Mouse (Mus musculus) E14TG2a.4 (cell line): ENCODE results near the gene Pkd1l1.

Experiments
- H3K27me3 ChIP-seq: 2 replicates; pipeline ENCODE4 v1.6.1; 2014; ENCODE audit warnings: low read length, control low read depth; ENCODE audit not compliant: insufficient read depth
- H3K36me3 ChIP-seq: 2 replicates; pipeline ENCODE4 v1.6.1; 2014; ENCODE audit warnings: low read length, control low read depth; ENCODE audit not compliant: insufficient read depth
- H3K4me1 ChIP-seq: replicated peaks from 2 replicates; pipeline ENCODE4 v1.6.1; 2014; ENCODE audit warnings: low read depth, low read length, control low read depth
- H3K4me3 ChIP-seq: replicated peaks from 2 replicates; pipeline ENCODE4 v1.5.1; 2014; ENCODE audit warnings: mild to moderate bottlenecking, low read length
- H3K9me3 ChIP-seq: 2 replicates; pipeline ENCODE4 v1.6.1; 2014; ENCODE audit warnings: low read length, control low read depth
- CTCF ChIP-seq: conservative IDR thresholded peaks from 2 replicates; pipeline ENCODE4 v1.5.1; 2014; ENCODE audit warnings: low read length
- NANOG ChIP-seq: IDR thresholded peaks from 2 replicates; pipeline ENCODE4 v1.6.1; 2014; ENCODE audit warnings: borderline replicate concordance, low read length, mixed read lengths
- POU5F1 ChIP-seq: IDR thresholded peaks from 2 replicates; pipeline ENCODE4 v1.6.1; 2014; ENCODE audit warnings: low read length, borderline replicate concordance

The Pkd1l1 gene

GRCm38 (mm10) chr11:8986058-8986457 lies 13.0 kb upstream of the Pkd1l1 start:
- H3K36me3 ChIP-seq, result peaks cover 6% of the 10 kb centered on the region
- H3K4me3 ChIP-seq, result no peak overlapping the region
- H3K9me3 ChIP-seq, result no peaks in the 10 kb centered on the region

DNA sequence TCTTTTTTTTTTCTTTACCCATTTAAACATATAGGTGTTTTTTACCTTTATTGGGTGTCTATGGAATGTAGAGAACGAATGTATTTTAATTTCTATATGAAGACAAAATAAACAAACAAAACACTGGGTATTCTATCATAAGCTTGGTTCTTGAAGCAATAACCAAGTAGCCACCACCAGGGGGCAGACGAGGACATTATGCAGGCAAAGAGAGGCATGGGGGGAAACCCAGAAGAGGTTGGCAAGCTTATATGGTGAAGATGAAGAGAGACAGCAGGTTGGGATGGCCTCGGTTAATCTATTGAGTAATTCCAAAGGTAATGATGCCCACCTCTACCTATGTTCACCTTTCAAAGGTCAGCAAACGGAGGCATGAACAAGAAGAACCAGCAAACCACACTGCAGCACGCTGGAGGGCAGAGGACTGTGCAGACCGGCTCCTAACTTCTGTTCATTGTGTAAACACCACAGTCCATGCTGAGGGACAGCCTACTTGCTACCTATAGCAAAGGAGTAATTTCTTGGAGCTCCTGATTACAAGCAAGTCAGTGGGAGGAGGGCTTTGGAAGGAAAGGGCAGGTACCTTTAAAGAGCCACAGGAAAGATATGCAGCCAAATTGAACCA lies 10.3 kb upstream of the Pkd1l1 start:
- H3K4me1 ChIP-seq, result peaks cover 62% of the 10 kb centered on the region
- H3K4me3 ChIP-seq, result no peak overlapping the region
- 0 out of 2 replicates have a peak, but pooled peaks cover 12% of the 10 kb centered on the region for H3K27me3 ChIP-seq
- TF ChIP-seq POU5F1 (no peak), NANOG (no peak), CTCF (peak; percentile 70)
- no peaks in the 10 kb centered on the region for H3K9me3 ChIP-seq
- H3K36me3 ChIP-seq, result no peaks in the 10 kb centered on the region

More at GRCm38 (mm10) chr11:8986058-8986457, 13.0 kb upstream of the Pkd1l1 start:
- 0 out of 2 replicates have a peak, but pooled peaks cover 3% of the 10 kb centered on the region for H3K27me3 ChIP-seq
- TF ChIP-seq POU5F1, result no peak
- TF ChIP-seq NANOG, result no peak
- H3K4me1 ChIP-seq, result peaks cover 63% of the 10 kb centered on the region

- peaks cover 16% of the 10 kb centered on the region; the same call in 1 of the 2 replicates for H3K27me3 ChIP-seq
- TF ChIP-seq NANOG, result no peak
- no peak for TF ChIP-seq POU5F1
- TF ChIP-seq CTCF, result no peak
- no peaks in the 10 kb centered on the region for H3K36me3 ChIP-seq
- H3K4me1 ChIP-seq, result peaks cover 14% of the 10 kb centered on the region
- no peak overlapping the region for H3K4me3 ChIP-seq
- no peaks in the 10 kb centered on the region for H3K9me3 ChIP-seq
Measured at GRCm38 (mm10) chr11:8978154-8978553, 5.1 kb upstream of the Pkd1l1 start.

- Histone ChIP-seq H3K9me3 (no peaks in the 10 kb centered on the region), H3K36me3 (no peaks in the 10 kb centered on the region), H3K27me3 (peaks cover 5% of the 10 kb centered on the region; the same call in 1 of the 2 replicates), H3K4me1 (no peaks in the 10 kb centered on the region), H3K4me3 (no peak overlapping the region)
- no peak for TF ChIP-seq CTCF
- TF ChIP-seq POU5F1, result no peak
- no peak for TF ChIP-seq NANOG
Measured at GRCm38 (mm10) chr11:8972093-8972492, 973 bp downstream of the Pkd1l1 start.

GRCm38 (mm10) chr11:8970509-8970908 lies 2.6 kb downstream of the Pkd1l1 start:
- Histone ChIP-seq H3K36me3 (no peaks in the 10 kb centered on the region), H3K4me1 (no peaks in the 10 kb centered on the region), H3K27me3 (peaks cover 5% of the 10 kb centered on the region; the same call in 1 of the 2 replicates), H3K9me3 (no peaks in the 10 kb centered on the region), H3K4me3 (no peak overlapping the region)
- no peak for TF ChIP-seq POU5F1
- TF ChIP-seq NANOG, result no peak
- TF ChIP-seq CTCF, result no peak

GRCm38 (mm10) chr11:8968094-8968493 lies 5.0 kb downstream of the Pkd1l1 start:
- Histone ChIP-seq H3K9me3 (no peaks in the 10 kb centered on the region), H3K36me3 (no peaks in the 10 kb centered on the region), H3K4me3 (no peak overlapping the region), H3K27me3 (0 out of 2 replicates have a peak, but pooled peaks cover 4% of the 10 kb centered on the region), H3K4me1 (no peaks in the 10 kb centered on the region)
- TF ChIP-seq NANOG (no peak), CTCF (no peak)

DNA sequence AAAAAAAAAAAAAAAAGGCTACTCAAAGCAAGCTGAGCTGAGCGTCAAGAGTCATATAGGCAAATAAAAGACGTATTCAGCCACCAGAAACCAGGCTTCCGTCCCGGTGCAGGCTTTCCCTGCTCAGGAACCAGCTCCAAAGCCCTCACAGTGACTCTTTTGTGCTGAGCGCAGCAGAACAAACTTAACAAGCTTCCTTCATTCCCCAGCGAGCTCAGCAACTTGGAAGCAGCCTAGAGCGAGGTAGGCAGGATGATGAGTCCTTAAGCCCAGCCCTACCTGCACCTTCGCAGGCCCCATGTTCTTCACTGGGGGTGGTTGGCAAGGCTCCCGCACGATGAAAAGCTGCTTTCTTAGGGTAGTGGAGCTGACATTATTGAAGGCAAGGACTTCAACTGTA lies 14.5 kb downstream of the Pkd1l1 start:
- Histone ChIP-seq H3K4me1 (no peaks in the 10 kb centered on the region), H3K4me3 (no peak overlapping the region)

DNA sequence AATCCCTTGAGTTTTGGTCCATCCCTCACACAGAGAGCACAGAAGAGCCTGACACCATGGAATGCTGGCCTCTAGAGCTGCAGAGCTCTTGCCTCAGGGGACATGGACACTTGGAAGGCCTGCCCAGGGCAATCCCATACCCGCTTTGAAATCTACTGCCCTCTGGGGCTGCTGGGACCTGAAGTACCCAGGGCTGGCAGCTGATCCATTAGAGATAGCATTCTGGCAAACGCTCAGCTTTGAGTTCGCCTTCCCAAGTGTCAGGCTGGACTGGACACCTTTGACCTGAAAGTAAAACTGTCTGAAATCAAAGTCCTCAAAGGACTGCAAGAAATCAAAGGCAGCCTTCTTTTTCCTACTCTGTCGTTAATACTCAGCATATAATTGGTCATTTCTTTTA lies 15.0 kb downstream of the Pkd1l1 start:
- no peak for TF ChIP-seq POU5F1
- TF ChIP-seq NANOG, result no peak
- no peak for TF ChIP-seq CTCF
- H3K36me3 ChIP-seq, result no peaks in the 10 kb centered on the region
- H3K4me3 ChIP-seq, result no peak overlapping the region
- H3K27me3 ChIP-seq, result no peaks in the 10 kb centered on the region
- H3K9me3 ChIP-seq, result no peaks in the 10 kb centered on the region
- H3K4me1 ChIP-seq, result no peaks in the 10 kb centered on the region

More for the DNA sequence above, 14.5 kb downstream of the Pkd1l1 start:
- Histone ChIP-seq H3K27me3 (no peaks in the 10 kb centered on the region), H3K9me3 (no peaks in the 10 kb centered on the region), H3K36me3 (no peaks in the 10 kb centered on the region)
- TF ChIP-seq NANOG, result no peak
- no peak for TF ChIP-seq CTCF
- no peak for TF ChIP-seq POU5F1

GRCm38 (mm10) chr11:8957023-8957422 lies 16.0 kb downstream of the Pkd1l1 start:
- Histone ChIP-seq H3K4me3 (no peak overlapping the region), H3K27me3 (no peaks in the 10 kb centered on the region), H3K4me1 (no peaks in the 10 kb centered on the region), H3K9me3 (no peaks in the 10 kb centered on the region), H3K36me3 (no peaks in the 10 kb centered on the region)
- no peak for TF ChIP-seq POU5F1
- TF ChIP-seq CTCF, result peak; percentile 98
